Mouse (Mus musculus) ES-Bruce4 (cell line): ENCODE results near the gene Slc25a41.
A peak's percentile ranks its signal among the peaks of the same experiment; 100 is the strongest.

ENCODE experiments used
- CTCF ChIP-seq: IDR thresholded peaks from one replicate; pipeline ENCODE4 v1.8.1; 2011; ENCODE audit warnings: low read depth, low read length
- EP300 ChIP-seq: IDR thresholded peaks from 2 replicates; pipeline ENCODE4 v1.6.1; 2011; ENCODE audit warnings: low read depth, low read length; ENCODE audit not compliant: insufficient read depth

- TF ChIP-seq CTCF, result no peak
- 0 out of 2 replicates have a peak, but pooled peaks have one; percentile 62 for TF ChIP-seq EP300
Measured at GRCm38 (mm10) chr17:57062011-57062521, 20.6 kb upstream of the Slc25a41 start.
